Mouse (Mus musculus) cerebellum, adult 9-11 months (tissue): ENCODE measurements around the gene Itsn1.

Experiments used
- DNase-seq: peaks from one replicate; pipeline ENCODE4 v3.0.0; 2022

Gene Itsn1

GRCm38 (mm10) chr16:91770662-91771061, 41.6 kb downstream of the Itsn1 start:
- DNase-seq: no peak

DNA sequence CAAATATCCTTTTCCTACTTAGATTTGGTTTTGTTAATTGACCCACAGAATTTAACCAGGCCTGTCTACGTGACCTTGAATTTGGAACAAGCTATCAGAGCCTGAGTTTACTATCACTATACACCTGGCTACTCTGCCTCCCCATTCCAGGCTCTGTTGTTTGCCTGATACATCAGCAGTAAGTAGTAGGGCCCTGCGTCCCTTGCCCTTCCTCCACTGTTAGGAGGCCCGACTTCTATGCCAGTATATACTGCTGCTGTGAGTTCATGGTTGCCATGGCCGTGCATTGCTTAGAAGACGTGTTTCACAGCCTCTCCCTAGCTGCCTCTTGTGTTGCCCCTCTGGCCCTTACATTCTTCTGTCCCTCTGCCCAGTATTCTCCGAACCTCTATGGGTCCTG, 42.3 kb downstream of the Itsn1 start:
- no peak for DNase-seq

DNA sequence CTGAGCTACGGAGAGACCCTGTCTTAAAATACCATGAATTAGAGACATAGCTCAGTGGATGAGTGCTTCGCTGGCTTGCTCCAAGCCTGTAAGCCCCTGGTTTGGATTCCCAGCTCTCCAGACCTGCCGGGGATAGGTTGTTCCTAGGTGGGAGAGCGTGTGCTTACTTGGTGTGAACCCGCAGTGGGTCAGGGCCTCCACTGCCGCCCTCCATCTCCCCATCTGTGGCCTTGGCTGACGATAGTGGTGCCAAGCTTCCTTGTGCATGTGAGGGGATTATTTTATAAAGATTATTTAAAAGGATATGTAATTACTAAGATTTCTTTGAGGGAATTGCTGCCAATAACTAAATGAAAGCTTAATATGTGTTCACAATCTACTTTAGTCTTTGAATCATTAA, 43.5 kb downstream of the Itsn1 start:
- no peak for DNase-seq

GRCm38 (mm10) chr16:91779576-91779975, 50.5 kb downstream of the Itsn1 start:
- no peak for DNase-seq

DNA sequence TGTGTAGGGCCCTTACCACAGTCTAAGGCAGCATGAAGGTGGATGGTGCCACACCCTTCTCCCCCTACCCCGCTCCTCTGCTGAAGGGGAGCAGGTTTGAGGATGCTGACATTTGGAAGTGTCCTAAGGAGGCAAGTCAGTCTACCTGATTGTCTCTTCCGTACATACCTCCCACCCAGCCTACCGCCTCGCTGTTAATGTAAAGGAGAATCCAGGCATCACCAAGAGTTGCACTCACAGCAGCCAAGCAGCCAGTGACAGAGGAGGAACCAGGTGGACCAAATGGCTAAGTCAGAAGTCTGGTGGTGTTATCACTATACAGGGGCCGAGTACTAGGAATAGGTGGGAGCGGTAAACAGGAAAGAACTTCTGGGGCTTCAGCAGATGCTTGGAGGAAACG, 51.1 kb downstream of the Itsn1 start:
- no peak for DNase-seq

DNA sequence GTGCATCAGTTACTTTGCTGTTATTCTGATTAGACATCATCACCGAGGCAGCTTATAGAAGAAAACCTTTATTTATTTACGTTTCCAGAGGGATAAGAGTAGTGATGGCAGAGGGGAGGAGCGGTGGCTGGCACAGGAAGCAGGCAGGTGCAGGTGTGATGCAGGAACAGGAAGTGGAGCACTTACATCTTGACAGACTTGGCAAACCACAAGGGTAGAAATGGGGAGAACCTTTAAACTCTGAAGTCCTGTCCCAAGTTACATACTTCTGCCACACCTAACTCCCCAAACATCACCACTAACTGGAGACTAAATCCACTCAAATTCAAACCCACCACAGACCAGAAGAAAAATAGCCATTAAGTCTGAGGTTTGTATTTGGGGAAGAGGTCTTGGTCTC, 51.7 kb downstream of the Itsn1 start:
- no peak for DNase-seq

DNA sequence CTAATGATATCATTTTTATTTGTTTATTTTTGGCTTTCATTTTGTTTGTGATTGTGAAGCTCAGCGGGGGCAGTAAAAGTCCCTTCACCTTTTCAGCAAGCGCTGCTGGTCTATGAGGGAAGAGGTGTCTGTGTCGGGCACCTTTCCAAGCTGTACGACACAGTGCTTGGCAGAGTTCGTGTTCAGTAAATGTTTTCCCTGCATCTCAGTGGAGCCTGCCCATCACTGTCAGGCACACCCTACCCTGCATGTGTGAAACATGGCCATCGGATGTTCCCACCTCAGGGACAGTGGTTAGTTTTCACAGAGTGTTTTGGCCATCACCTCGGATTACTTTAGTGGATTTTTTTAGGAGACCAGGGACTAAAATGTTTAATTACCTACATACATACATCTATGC, 54.1 kb downstream of the Itsn1 start:
- peak; percentile 76 for DNase-seq

GRCm38 (mm10) chr16:91784298-91784697, 55.2 kb downstream of the Itsn1 start:
- DNase-seq: no peak

DNA sequence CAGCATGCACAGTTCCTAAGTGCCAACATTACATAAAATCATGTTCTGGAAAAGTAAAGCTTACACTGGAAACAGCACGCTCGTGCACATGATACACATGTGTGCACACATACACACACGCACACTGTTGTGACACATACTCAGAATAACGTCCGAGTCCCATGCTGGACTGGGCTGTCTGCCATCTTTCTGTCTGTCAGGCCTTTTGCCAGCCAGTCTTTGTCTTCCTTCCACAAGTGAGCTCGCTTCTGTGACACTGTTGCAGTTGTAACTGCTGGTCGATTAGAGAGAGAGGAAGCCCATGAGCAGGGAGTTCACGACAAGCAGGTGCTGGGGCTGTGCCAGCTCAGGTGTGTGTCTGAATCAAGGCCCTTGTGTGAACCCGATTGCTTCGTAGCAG, 57.3 kb downstream of the Itsn1 start:
- peak; percentile 62 for DNase-seq

DNA sequence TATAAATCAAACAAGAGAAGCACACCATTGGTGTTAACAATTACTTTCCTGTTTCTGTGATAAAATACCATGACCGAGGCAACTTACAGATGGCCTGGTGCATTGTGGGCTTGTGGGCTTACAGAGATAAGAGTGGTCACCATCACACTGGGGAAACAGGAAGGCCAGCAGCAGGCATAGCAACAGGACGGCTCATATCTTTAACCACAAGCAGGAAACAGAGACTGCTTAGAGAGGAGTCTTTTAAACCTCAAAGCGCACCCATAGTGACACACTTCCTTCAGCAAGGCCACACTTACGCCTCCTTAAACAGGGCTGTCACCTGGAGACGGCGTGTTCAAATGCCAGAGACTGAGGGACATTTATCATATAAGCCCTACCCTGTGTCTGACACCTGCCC, 60.6 kb downstream of the Itsn1 start:
- no peak for DNase-seq

DNA sequence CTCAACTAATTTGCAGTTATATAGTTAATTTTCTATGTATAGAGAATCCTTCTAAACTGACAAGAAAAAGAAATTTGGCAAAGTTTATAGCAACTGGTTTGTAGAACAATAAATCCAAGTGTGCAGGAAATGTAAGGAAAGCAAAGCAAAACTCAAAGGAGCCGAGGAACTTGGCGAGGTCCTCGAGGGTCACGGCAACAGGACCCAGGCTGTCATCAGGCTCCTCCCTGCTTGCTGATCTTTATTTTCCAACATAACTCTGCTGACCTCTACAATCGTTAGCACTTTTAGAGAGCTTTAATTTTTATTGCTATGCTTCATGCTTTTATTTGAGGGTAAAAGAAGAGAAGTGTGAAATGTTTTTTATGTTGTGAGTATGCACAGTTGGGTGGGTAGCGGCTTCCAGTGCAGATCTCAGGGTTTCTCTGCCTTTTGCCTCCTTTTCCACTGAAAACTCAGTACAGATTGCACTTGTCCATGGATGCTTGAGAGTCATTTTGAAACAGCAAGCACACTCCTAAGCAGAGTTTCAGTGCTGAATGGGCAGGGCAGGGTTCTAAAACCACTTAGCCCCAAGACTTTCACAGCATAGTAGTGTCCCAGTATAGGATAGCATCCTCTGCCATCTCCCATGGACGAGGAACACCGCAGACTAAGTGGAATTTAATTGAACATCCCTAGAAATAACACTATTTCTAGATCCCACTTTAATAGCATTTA, 63.6 kb downstream of the Itsn1 start:
- DNase-seq: no peak

GRCm38 (mm10) chr16:91793507-91794278, 64.6 kb downstream of the Itsn1 start:
- no peak for DNase-seq

- no peak for DNase-seq
These were observed 65.2 kb downstream of the Itsn1 start for GRCm38 (mm10) chr16:91794306-91794705.

DNA sequence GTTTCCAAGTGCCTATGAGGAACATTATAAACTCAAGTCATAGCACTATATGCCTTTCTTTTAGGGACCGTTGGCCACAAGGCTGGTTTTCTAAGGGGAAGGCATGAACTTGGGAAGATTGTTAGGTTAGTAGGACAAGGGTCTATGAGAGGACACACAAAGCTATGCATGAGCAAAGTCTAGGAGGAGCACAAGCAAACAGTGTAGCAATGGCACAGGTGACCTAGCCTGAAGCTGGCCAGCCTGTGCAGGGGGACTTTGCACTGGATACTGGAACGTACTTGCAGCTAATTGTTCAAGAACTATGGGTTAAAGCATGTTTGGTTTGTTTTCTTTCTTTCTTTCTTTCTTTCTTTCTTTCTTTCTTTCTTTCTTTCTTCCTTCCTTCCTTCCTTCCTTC, 66.0 kb downstream of the Itsn1 start:
- no peak for DNase-seq

DNA sequence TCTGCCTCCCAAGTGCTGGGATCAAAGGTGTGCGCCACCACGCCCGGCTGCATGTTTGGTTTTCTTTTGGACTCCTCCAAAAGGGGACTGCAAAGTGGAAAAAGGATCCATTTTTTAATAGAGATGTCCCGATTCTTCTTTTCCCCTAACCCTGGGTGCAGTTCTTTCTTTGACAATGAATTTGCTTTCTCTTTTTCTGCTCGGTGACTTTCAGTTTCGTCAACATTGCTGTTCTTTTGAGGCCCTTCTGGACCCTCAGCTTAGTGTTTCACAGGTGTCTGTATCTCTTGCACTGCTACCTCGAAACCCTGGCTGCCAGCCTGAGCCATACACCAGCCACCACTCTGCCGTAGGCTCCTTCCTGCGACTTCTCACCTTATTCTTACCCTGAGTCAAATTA, 66.5 kb downstream of the Itsn1 start:
- DNase-seq: no peak

GRCm38 (mm10) chr16:91801426-91801825, 72.3 kb downstream of the Itsn1 start:
- no peak for DNase-seq

DNA sequence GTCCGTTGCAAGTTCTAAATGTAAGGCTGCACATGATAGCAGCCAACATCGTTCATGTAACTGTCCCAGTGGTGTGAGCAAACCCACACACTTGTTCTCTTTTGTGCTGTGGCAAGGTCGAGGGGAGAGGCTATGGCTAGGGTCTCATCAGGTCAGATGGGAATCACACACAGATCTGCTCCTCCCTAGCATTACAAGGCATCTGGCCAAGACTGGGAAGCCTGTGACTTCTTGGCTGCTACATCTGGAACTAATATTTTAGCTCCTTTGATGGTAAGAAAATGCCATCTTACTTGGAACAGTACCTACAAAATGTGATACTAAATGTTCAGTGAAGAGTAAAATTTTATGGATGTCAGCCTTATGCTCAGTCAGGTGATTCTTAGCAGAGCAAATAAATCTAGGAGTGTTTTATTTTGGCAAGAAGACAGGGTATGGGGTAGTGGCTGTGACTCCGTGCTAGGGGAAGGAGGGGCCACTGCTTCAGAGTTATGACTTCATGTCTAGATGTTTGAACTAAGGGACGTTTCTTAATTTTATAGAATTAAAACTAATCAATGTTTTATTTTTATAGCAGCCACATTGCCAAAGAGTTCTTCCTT, 73.5 kb downstream of the Itsn1 start:
- DNase-seq: no peak

GRCm38 (mm10) chr16:91804418-91804817, 75.3 kb downstream of the Itsn1 start:
- DNase-seq: no peak

DNA sequence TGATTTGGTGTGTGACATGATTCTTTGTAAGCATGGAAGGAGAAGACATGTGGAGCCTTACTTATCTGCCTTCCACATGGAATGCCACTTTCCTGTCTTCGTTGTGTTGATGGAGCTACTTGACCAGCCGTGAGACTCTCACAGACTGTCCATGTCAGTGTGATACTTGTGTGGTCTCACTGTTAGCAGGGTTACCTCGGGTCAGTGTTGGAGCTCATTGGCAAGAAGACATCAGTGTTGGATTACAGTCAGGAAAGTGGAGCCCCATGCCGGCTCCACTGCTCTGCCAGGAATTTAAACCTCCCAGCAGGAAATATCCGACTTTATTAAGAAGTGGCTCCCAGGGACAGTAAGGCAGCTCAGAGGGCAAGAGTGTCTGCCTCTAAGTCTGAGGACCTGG, 75.8 kb downstream of the Itsn1 start:
- DNase-seq: peak; percentile 46

GRCm38 (mm10) chr16:91810235-91810634, 81.2 kb downstream of the Itsn1 start:
- no peak for DNase-seq

DNA sequence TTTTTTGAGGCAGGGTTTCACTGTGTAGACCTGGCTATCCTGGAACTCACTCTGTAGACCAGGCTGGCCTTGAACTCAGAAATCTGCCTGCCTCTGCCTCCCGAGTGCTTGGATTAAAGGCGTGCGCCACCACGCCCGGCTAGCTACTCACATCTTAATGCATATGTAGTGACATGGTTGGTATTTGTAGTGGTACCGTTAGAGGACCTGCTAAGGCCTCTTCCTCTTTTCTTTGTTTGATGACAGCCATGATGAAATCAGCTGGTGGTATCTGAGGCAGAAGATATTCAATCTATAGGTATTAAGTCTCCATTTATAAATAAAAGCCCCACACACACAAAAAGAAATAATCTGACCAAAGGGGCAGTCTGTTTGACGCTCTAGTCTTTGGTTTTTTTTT, 82.3 kb downstream of the Itsn1 start:
- no peak for DNase-seq

DNA sequence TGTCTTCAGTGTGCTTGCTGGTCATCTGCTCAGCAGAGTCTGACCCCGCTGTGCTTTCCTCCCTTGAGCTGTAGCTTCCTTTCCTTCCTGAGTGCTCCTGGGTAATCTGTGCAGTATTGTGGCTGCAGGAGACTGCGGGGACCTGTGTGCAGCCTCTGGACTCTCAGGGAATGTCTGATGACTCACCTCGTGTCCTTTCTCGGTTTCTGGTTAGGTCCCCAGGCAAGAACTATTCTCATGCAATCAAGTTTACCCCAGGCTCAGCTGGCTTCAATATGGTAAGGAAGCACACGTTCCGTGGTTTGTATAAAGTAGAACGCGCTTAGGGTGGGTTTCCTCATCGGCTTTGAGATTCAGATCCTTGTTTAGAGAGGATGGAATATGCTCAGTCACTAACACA, 82.8 kb downstream of the Itsn1 start:
- no peak for DNase-seq

- DNase-seq: no peak
These were observed 84.5 kb downstream of the Itsn1 start for GRCm38 (mm10) chr16:91813543-91813942.

- no peak for DNase-seq
These were observed 86.0 kb downstream of the Itsn1 start for GRCm38 (mm10) chr16:91815067-91815466.
